Mouse (Mus musculus): ENCODE results near the gene Lbx2. TPM values are rescaled to one million over a fixed set of nuclear protein-coding genes. Genes with fewer than 3 reads are reported as not detected.

The Lbx2 gene
- total RNA-seq (2021) = under 1 TPM in 1 of 2 experiments, not detected in 1; 0.56 TPM
- long read RNA-seq, experiment 1 = 0 reads
- long read RNA-seq, experiment 2, partial matches to known transcripts = 0 of 1 reads
- long read RNA-seq, experiment 2, other reads (novel, unspliced or antisense) = 0 of 1 reads

DNA sequence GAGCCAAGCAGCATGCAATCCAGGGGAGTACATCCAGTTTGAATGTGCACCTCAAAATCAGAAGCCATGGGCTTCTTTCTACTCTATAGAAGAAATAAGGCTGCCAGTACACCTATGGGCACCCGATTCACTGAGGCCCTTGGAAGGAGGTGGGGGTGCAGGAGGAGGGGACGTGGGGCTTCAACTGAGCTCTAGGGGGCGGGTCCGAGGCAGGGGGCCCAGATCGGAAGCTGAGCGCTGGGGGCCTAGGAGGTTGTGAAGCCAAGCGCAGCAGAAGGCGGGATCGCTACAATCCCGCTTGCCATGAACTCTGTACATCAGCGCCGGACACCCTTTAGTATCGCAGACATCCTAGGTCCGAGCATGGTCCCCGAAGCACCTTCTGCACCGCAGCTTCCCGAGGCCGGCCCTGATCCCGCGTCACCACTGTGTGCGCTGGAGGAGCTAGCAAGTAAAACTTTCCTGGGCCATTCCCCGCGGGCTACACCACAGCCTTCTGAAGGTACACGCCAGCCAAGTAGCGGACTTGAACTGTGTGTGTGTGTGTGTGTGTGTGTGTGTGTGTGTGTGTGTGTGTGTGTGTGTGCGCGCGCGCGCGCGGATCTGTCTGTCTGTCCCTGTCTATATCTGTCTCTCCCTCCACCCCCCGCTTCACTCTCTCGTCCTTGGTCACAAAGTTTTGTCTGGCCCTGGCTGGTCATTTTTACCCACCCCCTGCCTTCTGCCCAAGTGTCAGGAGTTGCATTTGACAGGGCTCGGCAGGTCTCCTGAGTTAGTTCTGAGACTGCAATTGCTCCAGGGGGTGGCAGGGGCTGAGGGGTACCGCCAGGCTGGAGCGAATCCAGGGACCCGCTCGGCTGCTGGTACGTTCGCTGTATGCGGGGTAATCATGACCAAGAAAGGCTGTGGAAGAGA, at the start of gene Lbx2:
Gene Lbx2 (plus strand): TSS at position 247 of the 915 bp plus-strand sequence.
- no peak for DNase-seq
- intact Hi-C loops (cut with DNase I) = no loop called here

DNA sequence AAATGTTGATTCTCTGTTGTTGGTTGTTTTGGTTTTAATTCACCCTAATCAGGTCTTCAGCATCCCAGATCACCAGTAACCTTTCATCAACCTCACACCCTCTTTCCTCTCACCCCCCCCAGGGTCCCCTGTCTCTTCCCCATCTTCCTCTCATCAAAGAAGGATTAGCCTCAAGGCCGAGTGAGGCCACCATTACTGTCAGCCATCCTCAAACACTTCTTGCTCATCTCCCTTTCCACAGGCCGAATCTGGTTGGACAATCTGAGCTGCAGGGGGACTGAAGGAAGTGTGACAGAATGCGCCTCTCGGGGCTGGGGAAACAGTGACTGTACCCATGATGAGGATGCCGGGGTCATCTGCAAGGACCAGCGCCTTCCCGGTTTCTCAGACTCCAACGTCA, 49.0 kb upstream of the Lbx2 start:
- intact Hi-C loops (cut with DNase I) = no loop called here
- DNase-seq = no peak

DNA sequence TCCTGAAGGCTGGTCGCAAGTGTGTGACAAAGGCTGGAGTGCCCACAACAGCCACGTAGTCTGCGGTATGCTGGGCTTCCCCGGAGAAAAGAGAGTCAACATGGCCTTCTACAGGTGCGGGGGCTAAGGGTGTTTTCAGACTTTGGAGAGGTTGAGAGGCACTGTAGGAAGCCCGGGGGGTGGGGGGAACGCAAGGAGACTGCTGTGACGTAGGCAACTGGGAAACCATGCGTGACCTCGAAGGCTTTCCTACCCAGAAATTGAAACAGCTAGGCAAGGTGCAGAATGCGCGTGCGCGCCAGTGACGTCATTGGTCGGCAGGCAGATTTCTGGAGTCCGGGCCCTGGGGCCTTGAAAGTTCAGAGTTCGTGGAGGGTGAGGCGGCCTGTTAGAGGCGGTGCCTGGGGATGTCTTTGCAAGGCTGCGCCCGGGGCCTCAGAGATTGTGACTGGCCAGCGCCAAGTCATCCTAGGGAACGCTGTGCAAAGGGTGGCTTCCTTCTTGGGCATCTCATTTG, 47.6 kb upstream of the Lbx2 start:
- intact Hi-C loops (cut with DNase I) = no loop called here

DNA sequence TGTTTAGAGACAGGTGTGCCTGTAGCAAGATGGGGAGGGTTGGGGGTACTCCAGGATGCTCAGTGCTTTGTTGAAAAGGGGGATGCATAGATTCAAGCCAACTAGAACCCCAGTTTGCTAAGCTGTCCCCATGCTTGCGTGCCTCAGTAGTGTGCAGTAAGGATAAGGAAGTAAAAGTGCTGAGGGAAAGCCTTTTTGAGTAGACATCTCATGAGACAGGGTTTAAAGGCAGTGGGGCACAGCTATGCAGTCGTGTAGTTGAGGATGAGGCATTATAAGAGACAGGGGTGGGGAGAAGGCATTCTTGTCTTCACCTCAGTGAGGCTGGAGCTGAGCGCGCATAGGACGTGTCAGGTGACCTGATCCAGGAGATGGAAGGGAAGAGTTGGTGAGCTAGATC, 45.6 kb upstream of the Lbx2 start:
- intact Hi-C loops (cut with DNase I) = no loop called here
- no peak for DNase-seq

More for the DNA sequence above, 47.6 kb upstream of the Lbx2 start:
- peak; percentile 89 to 96 for DNase-seq

DNA sequence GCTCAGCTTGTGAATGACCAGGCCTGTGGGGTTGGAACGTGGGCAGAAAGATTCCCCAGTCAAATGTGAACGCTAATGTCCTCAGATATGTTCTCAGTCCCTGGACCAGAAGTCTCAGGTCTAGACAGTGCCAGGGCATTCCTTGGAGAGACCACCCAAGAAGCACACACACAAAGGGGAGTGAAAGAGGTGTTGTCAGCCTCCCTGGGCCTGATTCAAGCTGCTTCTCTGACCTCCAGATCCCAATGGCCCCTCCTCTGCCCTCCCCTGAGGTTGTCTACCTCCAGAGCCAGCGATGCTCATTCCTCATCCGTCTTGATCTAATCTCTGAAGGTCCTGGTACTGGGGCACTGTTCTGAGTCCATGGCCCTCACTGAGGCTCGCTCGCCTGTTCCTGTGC, 42.6 kb upstream of the Lbx2 start:
- intact Hi-C loops (cut with DNase I) = no loop called here
- no peak for DNase-seq

DNA sequence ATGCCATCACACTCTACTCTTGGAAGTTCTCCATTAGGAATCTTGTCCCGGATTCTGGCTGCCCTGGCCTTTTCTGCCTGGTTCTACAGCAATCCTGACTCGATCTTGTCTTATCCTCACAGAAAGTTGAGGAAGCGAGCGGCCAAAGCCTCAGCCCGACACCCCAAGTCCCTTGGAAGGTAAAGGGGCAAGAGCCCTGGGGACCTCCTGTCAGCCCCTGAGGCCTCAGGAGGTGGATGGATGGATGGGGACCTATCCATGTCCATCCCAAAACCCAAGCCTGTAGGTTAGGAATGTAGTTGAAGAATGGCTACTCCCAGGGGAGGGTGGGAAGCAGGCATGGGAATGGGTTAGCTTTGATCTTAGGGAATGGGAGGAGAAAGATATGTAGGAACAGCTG, 42.2 kb upstream of the Lbx2 start:
- no peak for DNase-seq
- intact Hi-C loops (cut with DNase I) = no loop called here

DNA sequence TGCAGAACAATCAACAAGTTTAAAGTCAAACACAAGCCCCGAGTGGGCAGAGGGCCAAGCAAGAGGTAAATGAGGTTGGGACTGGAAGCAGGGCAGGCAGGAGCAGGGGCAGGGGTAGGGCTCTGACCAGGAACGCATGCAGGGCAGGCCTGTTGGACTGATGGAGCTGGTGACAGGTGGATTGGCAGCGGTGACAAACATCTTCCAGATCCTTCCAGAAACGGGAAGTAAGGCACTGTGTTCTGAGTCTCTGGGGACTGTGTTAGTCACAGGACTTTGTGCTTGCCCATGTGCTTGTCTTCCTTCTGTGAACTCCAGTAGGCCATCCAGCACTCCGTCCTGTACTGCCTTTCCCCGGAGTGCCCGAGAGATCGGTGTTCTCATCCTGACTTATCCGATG, 41.4 kb upstream of the Lbx2 start:
- DNase-seq = no peak
- intact Hi-C loops (cut with DNase I) = no loop called here

DNA sequence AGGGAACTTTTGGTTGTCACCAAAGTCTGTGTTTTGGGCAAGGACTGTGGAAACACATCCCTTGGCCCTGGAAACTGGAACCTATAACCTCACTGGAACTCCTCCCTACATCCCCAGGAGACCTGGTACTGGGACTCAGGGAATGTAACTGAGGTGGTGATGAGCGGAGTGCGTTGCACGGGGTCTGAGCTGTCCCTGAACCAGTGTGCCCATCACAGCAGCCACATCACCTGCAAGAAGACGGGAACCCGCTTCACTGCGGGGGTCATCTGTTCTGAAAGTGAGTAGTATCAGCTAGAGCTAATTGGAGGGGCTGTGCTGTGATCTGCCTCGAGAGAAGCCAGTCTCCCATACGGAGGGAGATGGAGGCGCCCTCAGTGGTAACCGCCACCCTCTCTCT, 36.8 kb upstream of the Lbx2 start:
- intact Hi-C loops (cut with DNase I) = no loop called here
- DNase-seq = no peak

DNA sequence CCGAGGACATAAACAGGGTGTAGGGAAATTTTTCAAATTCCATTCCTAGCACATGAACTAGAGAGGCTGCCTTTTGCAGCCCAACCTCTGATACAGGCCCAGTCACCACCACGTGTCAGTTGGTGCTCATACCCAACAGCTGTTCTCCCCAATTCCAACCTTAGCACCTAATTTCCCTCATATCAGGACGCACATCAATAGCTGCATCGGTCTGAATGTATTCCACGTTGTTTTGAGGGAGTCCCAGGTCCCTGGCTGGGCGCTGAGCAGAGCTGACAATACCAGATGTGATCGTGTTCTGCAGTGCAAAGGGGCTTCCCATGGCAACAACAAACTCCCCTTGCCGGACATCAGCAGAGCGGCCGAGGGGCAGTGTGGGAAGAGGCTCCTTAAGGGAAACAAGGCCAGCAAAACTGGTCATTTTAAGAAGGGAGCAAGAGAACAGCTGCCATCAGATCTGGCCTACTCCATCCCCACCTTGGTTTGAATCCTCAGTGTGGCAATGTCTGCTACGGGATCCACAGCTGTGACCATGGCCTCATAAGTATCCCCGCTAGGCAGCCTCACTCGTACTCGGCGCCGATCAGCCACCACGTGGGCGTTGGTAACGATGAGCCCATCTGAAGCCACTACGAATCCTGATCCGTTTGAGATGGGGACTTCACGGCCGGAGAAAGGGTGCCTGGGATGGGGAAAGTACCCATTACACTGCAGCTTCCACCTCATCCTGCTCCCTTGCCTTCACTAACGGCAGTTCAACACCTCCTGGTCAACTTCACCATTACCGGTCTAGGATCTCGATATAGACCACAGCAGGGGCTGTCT, 32.8 kb upstream of the Lbx2 start:
- intact Hi-C loops (cut with DNase I) = loop anchor here (5.0 kb wide), 1 partner anchor 56 kb away; no protein-coding TSS in a partner anchor
- DNase-seq = no peak

DNA sequence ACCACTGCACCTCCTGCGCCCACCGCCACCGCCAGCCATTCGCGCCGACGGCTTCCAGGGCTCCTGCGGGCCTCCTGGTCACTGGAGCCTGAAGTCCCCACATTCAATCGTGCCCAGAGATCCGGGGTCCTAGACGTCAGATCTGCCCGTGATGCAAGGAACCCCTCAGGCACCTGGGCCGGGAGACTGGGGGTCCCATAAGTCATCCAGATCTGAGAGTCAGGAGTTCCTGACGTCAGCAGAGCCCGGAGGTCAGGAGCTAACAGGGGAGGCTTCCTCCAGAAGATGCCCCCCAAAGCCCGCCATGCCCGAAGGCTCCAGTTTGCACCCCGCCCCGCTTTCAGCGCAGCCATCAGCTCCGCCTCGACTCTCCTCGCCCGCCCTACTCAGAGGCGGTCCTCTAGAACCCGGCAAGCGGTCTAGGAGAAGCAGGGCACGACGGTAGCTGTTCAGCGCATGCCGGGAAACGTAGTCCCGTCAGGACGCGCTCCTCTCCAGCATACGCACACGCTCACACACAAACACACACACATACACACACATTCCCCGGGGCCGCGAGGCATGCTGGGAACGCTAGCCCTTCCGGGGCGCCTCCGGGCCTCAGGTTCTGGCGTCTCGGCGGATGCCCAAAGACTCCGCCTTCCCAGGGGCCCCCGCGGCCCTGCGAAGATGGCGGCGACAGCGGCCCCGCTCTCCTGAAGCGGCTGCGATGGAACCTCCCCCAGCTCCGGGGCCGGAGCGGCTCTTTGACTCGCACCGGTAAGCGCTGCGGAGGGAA, 31.9 kb upstream of the Lbx2 start, which contains the start of gene Aup1:
Gene Aup1 (plus strand): TSS at position 448 of the 778 bp plus-strand sequence.
- peak; percentile 91 to 96 for DNase-seq
- intact Hi-C loops (cut with DNase I) = loop anchor here (1.0 to 5.0 kb wide), 2 partner anchors 24 to 57 kb away; no protein-coding TSS in a partner anchor

DNA sequence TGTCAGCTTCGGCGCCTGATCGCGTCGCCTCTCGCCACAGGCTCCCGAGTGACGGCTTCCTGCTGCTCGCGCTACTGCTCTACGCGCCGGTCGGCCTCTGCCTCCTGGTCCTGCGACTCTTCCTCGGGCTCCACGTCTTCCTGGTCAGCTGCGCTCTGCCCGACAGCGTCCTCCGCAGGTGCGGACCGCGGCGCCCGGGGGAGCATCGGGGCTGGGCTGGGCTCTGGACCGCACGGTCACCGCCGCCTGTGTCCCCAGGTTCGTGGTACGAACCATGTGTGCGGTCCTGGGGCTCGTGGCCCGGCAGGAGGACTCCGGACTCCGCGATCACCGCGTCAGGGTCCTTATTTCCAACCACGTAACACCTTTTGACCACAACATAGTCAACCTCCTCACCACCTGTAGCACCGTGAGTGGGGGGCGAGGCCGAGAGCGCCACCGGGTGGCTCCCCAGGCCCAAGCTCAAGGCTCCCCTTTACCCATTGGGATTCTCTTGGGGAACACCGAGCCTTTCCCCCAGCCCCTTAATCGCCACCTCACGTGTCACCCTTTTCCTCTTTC, 31.2 kb upstream of the Lbx2 start, which contains the start of gene Htra2:
Gene Htra2 (minus strand): TSS at position 403 of the 561 bp plus-strand sequence.
- DNase-seq = no peak
- intact Hi-C loops (cut with DNase I) = loop anchor here (1.0 to 5.0 kb wide), 2 partner anchors 23 to 58 kb away; no protein-coding TSS in a partner anchor

DNA sequence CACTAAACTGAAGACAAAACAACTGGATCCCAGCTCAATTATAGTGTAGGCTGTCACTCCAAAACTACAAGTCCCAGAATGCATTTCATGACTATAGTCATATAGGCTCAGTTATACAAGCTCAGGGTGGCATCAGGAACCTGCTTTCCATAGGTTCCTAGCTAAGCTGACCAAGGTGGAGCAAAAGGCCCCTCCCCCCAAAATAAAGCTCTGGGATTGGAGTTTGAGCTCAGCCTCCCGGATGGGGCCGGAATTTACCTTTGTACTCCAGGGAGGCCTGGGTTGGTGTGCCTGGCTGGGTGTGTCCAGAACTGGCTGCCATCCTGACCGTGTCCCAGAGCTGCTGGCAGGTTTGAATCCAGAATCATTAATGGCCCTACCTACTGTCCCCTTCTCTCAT, 28.4 kb upstream of the Lbx2 start, which contains the start of gene Dqx1:
Gene Dqx1 (plus strand): TSS at position 55 of the 400 bp plus-strand sequence.
- DNase-seq = no peak
- intact Hi-C loops (cut with DNase I) = no loop called here

DNA sequence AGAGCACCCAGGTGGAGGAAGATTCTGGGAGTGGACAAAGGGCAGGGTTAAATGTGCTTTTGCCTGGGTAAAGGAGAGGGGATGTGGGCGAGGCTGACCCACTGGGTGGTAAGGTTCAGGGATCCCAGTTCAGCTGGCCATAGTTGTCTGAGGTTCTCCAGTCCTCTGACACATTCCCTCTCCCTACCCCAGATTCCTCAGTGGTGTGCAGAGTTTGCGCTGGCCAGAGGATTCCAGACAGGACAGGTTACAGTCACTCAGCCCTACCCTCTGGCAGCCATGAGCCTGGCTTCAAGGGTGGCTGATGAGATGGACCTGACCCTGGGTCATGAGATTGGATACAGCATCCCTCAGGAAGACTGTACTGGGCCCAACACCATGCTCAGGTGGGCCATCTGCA, 27.4 kb upstream of the Lbx2 start:
- intact Hi-C loops (cut with DNase I) = no loop called here
- no peak for DNase-seq

DNA sequence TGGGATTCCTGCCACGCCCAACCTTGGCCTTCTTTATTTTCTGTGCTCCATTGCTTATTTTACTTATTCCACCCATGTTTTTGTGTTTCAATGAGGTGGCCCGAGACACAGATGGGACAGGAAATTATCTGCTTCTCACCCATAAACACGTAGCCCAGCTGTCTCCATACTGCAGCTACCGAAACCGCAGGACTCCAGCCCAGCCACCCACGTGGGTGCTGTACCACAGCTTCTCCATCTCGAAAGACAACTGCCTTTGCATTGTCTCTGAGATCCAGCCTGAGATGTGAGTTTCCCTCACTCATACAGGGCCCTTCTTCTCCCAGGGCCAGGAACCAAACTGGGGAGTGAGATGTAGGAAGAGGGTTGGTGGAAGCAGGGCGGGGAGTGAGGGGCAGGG, 20.2 kb upstream of the Lbx2 start:
- intact Hi-C loops (cut with DNase I) = no loop called here
- DNase-seq = no peak

DNA sequence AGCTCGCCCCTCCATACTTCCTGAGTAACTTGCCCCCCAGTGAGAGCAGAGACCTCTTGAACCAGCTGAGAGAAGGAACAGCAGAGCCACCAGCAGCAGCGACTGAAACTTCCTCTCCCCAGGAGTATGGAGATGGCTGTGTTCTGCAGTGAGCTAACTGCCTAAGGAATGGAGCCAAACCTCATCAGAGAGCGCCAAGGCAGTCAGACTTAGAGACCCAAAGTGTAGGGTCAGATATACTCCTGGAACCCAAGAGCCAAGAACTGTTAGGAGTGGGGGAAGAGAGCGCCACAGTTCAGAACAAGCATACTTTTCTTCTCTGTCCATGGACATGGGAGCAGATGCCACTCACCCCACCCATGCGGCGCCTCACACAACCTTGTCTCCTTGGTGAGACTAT, 19.7 kb upstream of the Lbx2 start:
- no peak for DNase-seq
- intact Hi-C loops (cut with DNase I) = no loop called here

DNA sequence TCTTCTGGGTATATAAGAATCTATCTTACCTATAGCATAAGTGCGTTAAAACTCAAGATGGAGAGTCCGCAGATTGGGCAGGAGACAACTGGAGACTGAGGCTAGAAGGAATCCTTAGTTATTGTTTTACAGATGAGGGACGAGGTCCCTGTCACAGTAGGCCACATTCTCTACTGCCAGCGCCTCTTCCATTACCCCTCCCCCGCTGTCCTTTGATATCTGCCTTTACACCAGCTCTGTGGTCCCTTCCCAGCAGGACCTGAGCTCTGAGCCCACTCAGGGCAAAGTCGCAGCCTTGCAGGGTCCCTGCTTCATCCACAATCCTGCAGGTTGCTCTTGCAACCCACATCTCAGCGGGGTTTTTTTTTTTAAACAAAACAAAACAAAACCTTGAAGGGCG, 17.9 kb upstream of the Lbx2 start:
- intact Hi-C loops (cut with DNase I) = no loop called here
- DNase-seq = no peak

DNA sequence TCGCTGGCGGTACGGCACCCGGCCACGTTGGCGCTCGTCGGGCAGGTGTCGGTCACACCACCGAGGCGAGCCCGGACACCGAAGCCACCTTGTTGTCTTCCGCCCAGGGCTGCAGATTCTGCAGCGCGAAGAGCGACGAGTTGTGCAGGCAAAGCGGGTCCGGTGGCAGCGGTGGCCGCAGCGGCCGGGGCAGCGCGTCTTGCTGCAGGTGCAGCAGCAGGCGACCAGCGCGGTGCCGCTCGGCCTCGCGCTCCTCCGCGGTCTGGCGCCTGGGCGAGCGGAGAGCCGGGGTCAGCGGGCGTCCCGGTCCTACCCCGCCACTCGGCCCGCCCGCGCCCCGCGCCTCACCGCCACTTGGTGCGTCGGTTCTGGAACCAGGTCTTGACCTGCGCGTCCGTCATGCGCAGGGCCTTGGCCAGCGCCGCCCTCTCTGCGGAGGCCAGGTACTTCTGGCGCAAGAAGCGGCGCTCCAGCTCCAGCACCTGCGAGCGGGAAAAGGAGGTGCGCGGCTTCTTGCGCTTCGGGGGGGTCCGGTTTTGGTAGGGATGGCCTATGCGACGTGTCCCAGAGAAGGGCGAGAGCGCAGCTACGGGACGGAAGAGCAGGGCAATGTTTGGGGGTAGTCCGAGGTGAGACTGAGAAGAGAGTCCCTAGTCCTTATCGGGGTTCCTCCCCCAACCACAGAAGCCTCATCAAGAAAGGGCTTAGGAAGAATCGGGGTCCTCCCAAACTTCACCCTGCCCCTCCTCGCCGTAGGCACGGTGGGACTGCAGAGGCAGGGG, 17.3 kb upstream of the Lbx2 start:
- intact Hi-C loops (cut with DNase I) = no loop called here
- no peak for DNase-seq

DNA sequence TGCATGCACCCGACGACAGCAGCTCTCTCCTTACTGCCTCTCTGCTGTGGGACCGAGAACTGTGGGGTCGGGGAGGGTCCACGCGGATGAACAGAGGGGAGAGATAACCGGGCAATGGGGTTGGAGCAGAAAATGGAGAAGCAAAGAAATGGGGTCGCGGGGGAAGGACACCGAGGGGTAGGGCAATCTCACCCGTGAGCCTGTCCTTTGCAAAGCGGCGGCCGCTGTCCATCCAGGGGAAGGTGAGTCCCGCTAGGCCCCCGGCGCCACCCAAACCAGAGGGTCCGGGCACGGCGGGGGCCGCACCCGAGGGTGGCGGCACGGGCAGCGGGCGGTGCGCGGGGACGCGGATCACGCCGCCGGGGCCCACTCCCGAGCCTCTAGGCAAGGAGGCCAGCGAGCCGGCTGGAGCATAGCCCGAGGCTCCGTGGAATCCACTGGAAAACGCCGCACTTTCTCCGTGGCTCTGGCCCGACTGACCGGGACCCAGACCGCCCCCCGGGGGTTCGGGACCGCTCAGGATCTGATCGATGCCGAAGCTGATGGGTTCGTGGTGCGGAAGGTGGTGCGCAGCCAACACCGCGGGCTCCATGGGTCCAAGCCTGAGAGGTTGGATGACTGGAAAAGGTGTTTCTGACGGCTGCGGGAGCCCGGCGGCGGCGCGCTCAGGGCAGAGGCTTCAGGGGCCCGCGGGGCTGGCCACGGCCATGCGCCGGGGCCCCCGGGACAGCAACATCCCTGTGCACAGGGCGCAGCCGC, 16.5 kb upstream of the Lbx2 start:
- no peak for DNase-seq
- intact Hi-C loops (cut with DNase I) = no loop called here

DNA sequence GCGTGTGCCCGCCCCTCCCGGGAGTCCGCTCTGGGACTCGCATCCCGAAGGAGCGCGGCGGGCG, 16.1 kb upstream of the Lbx2 start, which contains the start of gene Tlx2:
Gene Tlx2 (minus strand): TSS at position 47 of the 64 bp plus-strand sequence.
- intact Hi-C loops (cut with DNase I) = no loop called here
- no peak for DNase-seq
